Mouse (Mus musculus) CH12.LX (cell line): ENCODE data around the gene Arhgef12. TPM values are rescaled to one million over a fixed set of nuclear protein-coding genes. Genes with fewer than 3 reads are reported as not detected.

Experiments used
- DNase-seq: peaks from one replicate; pipeline ENCODE4 v3.0.0-alpha.2; 2013; ENCODE audit errors: extremely low read depth
- H3K27ac ChIP-seq: 2 replicates; pipeline ENCODE4 v1.5.1; 2012; ENCODE audit warnings: low read depth, mild to moderate bottlenecking, control low read depth, moderate library complexity; ENCODE audit not compliant: insufficient read depth
- H3K27me3 ChIP-seq: replicated peaks from 2 replicates; pipeline ENCODE3; 2012; ENCODE audit warnings: inconsistent platforms
- H3K36me3 ChIP-seq, 2 experiments: replicated peaks in 1 of 2; 2 replicates each; pipeline versions ENCODE3 to v1.6.1; 2012; ENCODE audit warnings: inconsistent platforms in 1 of 2, low read length in 1 of 2, mild to moderate bottlenecking in 1 of 2, mixed read lengths in 1 of 2, moderate library complexity in 1 of 2; ENCODE audit not compliant: control insufficient read depth in 1 of 2, insufficient read depth in 1 of 2
- H3K4me1 ChIP-seq, 2 experiments: 2 replicates each; pipeline ENCODE4 v1.6.1; 2012; ENCODE audit warnings: inconsistent platforms in 1 of 2, moderate library complexity in 1 of 2; ENCODE audit not compliant: insufficient read depth in 2 of 2, control insufficient read depth in 1 of 2
- H3K4me2 ChIP-seq: 2 replicates; pipeline ENCODE4 v1.6.1; 2012; ENCODE audit warnings: low read depth, mild to moderate bottlenecking, control low read depth; ENCODE audit not compliant: poor library complexity, insufficient read depth, severe bottlenecking
- H3K4me3 ChIP-seq, 3 experiments: fragments of 150-350 bp in 1 of 3; sonication (generic) in 1 of 3; replicated peaks in 1 of 3; 2 replicates each; pipeline versions ENCODE3 to v1.5.1; 2011 to 2012; ENCODE audit warnings: low read depth in 2 of 3, low read length in 2 of 3, mild to moderate bottlenecking in 2 of 3, moderate library complexity in 2 of 3, control low read depth in 1 of 3, improper control_type of control experiment in 1 of 3, inconsistent platforms in 1 of 3, mixed read lengths in 1 of 3; ENCODE audit not compliant: poor library complexity in 1 of 3
- H3K79me2 ChIP-seq: replicated peaks from 2 replicates; pipeline ENCODE4 v1.6.1; 2012; ENCODE audit warnings: mild to moderate bottlenecking, moderate library complexity; ENCODE audit not compliant: control insufficient read depth, poor library complexity, insufficient read depth, severe bottlenecking; ENCODE audit errors: extremely low read depth
- H3K9ac ChIP-seq: 2 replicates; pipeline ENCODE4 v1.6.1; 2012; ENCODE audit warnings: low read depth, mild to moderate bottlenecking, control low read depth, moderate library complexity; ENCODE audit not compliant: insufficient read depth
- H3K9me3 ChIP-seq: replicated peaks from 2 replicates; pipeline ENCODE3; 2012; ENCODE audit warnings: low read length, inconsistent platforms, mixed read lengths
- CHD2 ChIP-seq: IDR thresholded peaks from 2 replicates; pipeline ENCODE4 v1.6.1; 2011; ENCODE audit warnings: low read length, improper control_type of control experiment
- ELF1 ChIP-seq: IDR thresholded peaks from 2 replicates; pipeline ENCODE4 v1.6.1; 2014; ENCODE audit warnings: low read depth, mild to moderate bottlenecking, inconsistent platforms, low read length, improper control_type of control experiment
- JUN ChIP-seq: IDR thresholded peaks from 2 replicates; pipeline ENCODE4 v1.6.1; 2011; ENCODE audit warnings: low read depth, mild to moderate bottlenecking, low read length, improper control_type of control experiment, moderate library complexity; ENCODE audit not compliant: insufficient read depth
- MAFK ChIP-seq: IDR thresholded peaks from 2 replicates; pipeline ENCODE4 v1.6.1; 2011; ENCODE audit warnings: low read length, improper control_type of control experiment; ENCODE audit not compliant: insufficient replicate concordance
- MAX ChIP-seq: IDR thresholded peaks from 2 replicates; pipeline ENCODE4 v1.6.1; 2011; ENCODE audit warnings: low read length, improper control_type of control experiment
- NELFE ChIP-seq: IDR thresholded peaks from 2 replicates; pipeline ENCODE4 v1.6.1; 2011; ENCODE audit warnings: low read depth, low read length, improper control_type of control experiment
- PAX5 ChIP-seq: IDR thresholded peaks from 2 replicates; pipeline ENCODE4 v1.6.1; 2012; ENCODE audit warnings: low read length, inconsistent platforms, mixed read lengths
- SIN3A ChIP-seq: IDR thresholded peaks from 2 replicates; pipeline ENCODE4 v1.6.1; 2012; ENCODE audit warnings: low read length, improper control_type of control experiment, inconsistent platforms
- TBP ChIP-seq: conservative IDR thresholded peaks from 2 replicates; pipeline ENCODE4 v1.6.1; 2011; ENCODE audit warnings: low read depth, low read length, improper control_type of control experiment
- TCF12 ChIP-seq: IDR thresholded peaks from 2 replicates; pipeline ENCODE4 v1.6.1; 2014; ENCODE audit warnings: low read depth, mild to moderate bottlenecking, inconsistent platforms, low read length, improper control_type of control experiment
- ZC3H11A ChIP-seq: IDR thresholded peaks from 2 replicates; pipeline ENCODE4 v1.6.1; 2012; ENCODE audit warnings: low read depth, mild to moderate bottlenecking, inconsistent platforms, low read length, improper control_type of control experiment
- ZKSCAN1 ChIP-seq: IDR thresholded peaks from 2 replicates; pipeline ENCODE4 v1.6.1; 2012; ENCODE audit warnings: low read depth, inconsistent platforms, low read length, improper control_type of control experiment, borderline replicate concordance
- ZNF384 ChIP-seq: IDR thresholded peaks from 2 replicates; pipeline ENCODE4 v1.6.1; 2012; ENCODE audit warnings: low read depth, low read length, improper control_type of control experiment, inconsistent platforms
- dilution Hi-C: fragments of 300-500 bp; cut with MboI; formaldehyde crosslinking; loops from 2 replicates; pipeline ENCODE4 v1.14.3; 2020; ENCODE audit warnings: low sequenced_read_pairs; ENCODE audit not compliant: extremely low pct_unique_long_range_greater_than_20kb, extremely low pct_ligation_motif_present
- in situ Hi-C: fragments of 300-500 bp; cut with MboI; formaldehyde crosslinking; loops from 3 replicates; pipeline ENCODE4 v1.14.3; 2019; ENCODE audit warnings: low sequenced_read_pairs, low pct_ligation_motif_present, low pct_unique_long_range_greater_than_20kb, mixed read lengths
- polyA plus RNA-seq: library from polyadenylated mRNA; unstranded; fragments of >175 nt; gene quantifications from 2 replicates; pipeline ENCODE4 v1.2.1, GENCODE M21; 2012; ENCODE audit warnings: low read depth; ENCODE audit not compliant: insufficient read length
- total RNA-seq, 2 experiments: library from RNA; depleted of rRNA; stranded (reverse); fragments of 300-350 nt in 1 of 2; fragments of >200 nt in 1 of 2; gene quantifications; 2 replicates each; pipeline ENCODE4 v1.2.3; 2012 to 2014

Arhgef12 gene
- total and polyA plus RNA-seq, 3 experiments: 4.9 to 9.4 (median 8.7) TPM

- dilution Hi-C loops: no loop called here
- H3K9me3 ChIP-seq: no peaks in the 10 kb centered on the region
- TF ChIP-seq ZKSCAN1 (no peak), PAX5 (no peak), ELF1 (no peak), ZC3H11A (no peak), NELFE (no peak), TCF12 (no peak), SIN3A (no peak), JUN (no peak), MAFK (no peak), CHD2 (no peak), TBP (no peak)
- TF ChIP-seq, all 38 proteins: peak for 0
- Histone ChIP-seq H3K27me3 (no peaks in the 10 kb centered on the region), H3K27ac (no peak overlapping the region), H3K4me1 (peaks cover 14 to 57% of the 10 kb centered on the region in 2 experiments), H3K4me2 (no peak overlapping the region; the same call in 1 of the 2 replicates), H3K36me3 (peaks cover 0 to 3% of the 10 kb centered on the region in 2 experiments), H3K79me2 (peaks cover 4% of the 10 kb centered on the region; the same call in 1 of the 2 replicates), H3K9ac (no peak overlapping the region), H3K4me3 (no peak overlapping the region)
- in situ Hi-C loops: no loop called here
- DNase-seq: no peak
Observed at GRCm38 (mm10) chr9:43071176-43071575, 35.9 kb downstream of the Arhgef12 start.

- dilution Hi-C loops: no loop called here
- Histone ChIP-seq H3K4me2 (no peak overlapping the region), H3K79me2 (peaks cover 4% of the 10 kb centered on the region; the same call in 1 of the 2 replicates), H3K9me3 (no peaks in the 10 kb centered on the region), H3K4me3 (no peak overlapping the region)
- TF ChIP-seq ZNF384: no peak
- TF ChIP-seq, all 38 proteins: peak for 0
- no peak for DNase-seq
- Histone ChIP-seq H3K36me3 (peaks cover 0 to 3% of the 10 kb centered on the region in 2 experiments), H3K9ac (no peak overlapping the region), H3K27ac (no peak overlapping the region), H3K27me3 (no peaks in the 10 kb centered on the region), H3K4me1 (peaks cover 13 to 51% of the 10 kb centered on the region in 2 experiments)
- in situ Hi-C loops: no loop called here
Observed at GRCm38 (mm10) chr9:43070566-43070965, 36.5 kb downstream of the Arhgef12 start.

- Histone ChIP-seq H3K4me1 (peaks cover 15 to 49% of the 10 kb centered on the region in 2 experiments), H3K27me3 (no peaks in the 10 kb centered on the region), H3K9me3 (no peaks in the 10 kb centered on the region), H3K79me2 (peaks cover 4% of the 10 kb centered on the region; the same call in 1 of the 2 replicates), H3K36me3 (no peaks in the 10 kb centered on the region), H3K4me3 (no peak overlapping the region), H3K9ac (no peak overlapping the region), H3K4me2 (no peak overlapping the region), H3K27ac (no peak overlapping the region)
- no peak for DNase-seq
- dilution Hi-C loops (no loop called here), in situ Hi-C loops (no loop called here)
- TF ChIP-seq MAFK (peak; percentile 59; the same call in 1 of the 2 replicates), MAX (no peak)
Observed at GRCm38 (mm10) chr9:43070153-43070552, 36.9 kb downstream of the Arhgef12 start.
